Mouse (Mus musculus): ENCODE results near the gene Cpvl. TPM values are rescaled to one million over a fixed set of nuclear protein-coding genes. Genes with fewer than 3 reads are reported as not detected.

Gene Cpvl
- total RNA-seq, 1 experiment from 2014 or later: not detected

- no peak for ATAC-seq (replicated peaks in 1 of 2; ENCODE audit: insufficient read depth in 1 of 2, low FRiP score in 2 of 2, low TSS enrichment in 1 of 2, low read depth in 1 of 2, poor library complexity in 2 of 2, severe bottlenecking in 2 of 2)
Measured at GRCm38 (mm10) chr6:53909986-53910385, 68.5 kb downstream of the Cpvl start.

DNA sequence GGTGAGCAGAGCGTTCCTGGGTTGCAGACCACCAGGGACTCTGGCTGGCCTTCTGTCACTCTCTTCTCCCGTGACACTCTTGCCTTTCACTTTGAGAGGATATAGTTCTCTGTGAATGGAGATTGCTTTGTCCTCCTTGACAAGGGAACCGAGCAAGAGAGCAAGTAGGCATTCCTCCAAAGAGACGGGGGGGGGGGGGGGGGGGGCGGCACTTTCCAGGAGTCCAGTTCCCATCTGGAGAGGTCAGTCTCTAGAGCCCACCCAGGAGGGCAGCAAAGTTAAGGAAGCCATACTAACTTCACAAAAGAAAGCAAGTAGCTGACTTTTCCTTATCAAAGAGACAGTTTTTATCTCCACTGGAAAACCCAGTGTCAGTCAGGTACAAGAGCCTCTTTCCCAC, 69.0 kb downstream of the Cpvl start:
- ATAC-seq (replicated peaks in 1 of 2; ENCODE audit: insufficient read depth in 1 of 2, low FRiP score in 2 of 2, low TSS enrichment in 1 of 2, low read depth in 1 of 2, poor library complexity in 2 of 2, severe bottlenecking in 2 of 2): no peak

- no peak for ATAC-seq (replicated peaks in 1 of 2; ENCODE audit: insufficient read depth in 1 of 2, low FRiP score in 2 of 2, low TSS enrichment in 1 of 2, low read depth in 1 of 2, poor library complexity in 2 of 2, severe bottlenecking in 2 of 2)
Measured at GRCm38 (mm10) chr6:53906871-53907270, 71.6 kb downstream of the Cpvl start.

DNA sequence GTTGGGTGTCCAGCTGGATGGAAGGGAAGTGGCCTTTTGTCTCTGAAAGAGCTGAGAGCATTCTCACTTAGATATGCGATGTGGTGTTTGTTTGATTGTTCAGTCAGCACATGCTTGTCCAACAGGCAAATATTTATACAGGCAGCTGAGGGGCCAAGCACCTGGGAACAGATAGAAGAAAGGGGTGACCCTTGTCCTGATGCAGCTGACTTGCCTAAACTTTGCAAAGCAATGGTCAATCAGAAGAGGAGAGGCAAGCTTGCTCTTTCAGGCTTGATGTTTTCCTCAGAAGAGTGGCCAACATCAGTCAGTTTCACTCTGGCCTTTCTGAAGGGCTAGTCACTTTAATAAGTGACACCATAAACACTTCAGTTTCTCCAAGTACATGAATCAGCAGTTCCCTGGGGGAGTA, 72.4 kb downstream of the Cpvl start:
- no peak for ATAC-seq (replicated peaks in 1 of 2; ENCODE audit: insufficient read depth in 1 of 2, low FRiP score in 2 of 2, low TSS enrichment in 1 of 2, low read depth in 1 of 2, poor library complexity in 2 of 2, severe bottlenecking in 2 of 2)

GRCm38 (mm10) chr6:53905576-53905975, 72.9 kb downstream of the Cpvl start:
- no peak for ATAC-seq (replicated peaks in 1 of 2; ENCODE audit: insufficient read depth in 1 of 2, low FRiP score in 2 of 2, low TSS enrichment in 1 of 2, low read depth in 1 of 2, poor library complexity in 2 of 2, severe bottlenecking in 2 of 2)

GRCm38 (mm10) chr6:53904703-53905395, 73.6 kb downstream of the Cpvl start:
- no peak for ATAC-seq (replicated peaks in 1 of 2; ENCODE audit: insufficient read depth in 1 of 2, low FRiP score in 2 of 2, low TSS enrichment in 1 of 2, low read depth in 1 of 2, poor library complexity in 2 of 2, severe bottlenecking in 2 of 2)

DNA sequence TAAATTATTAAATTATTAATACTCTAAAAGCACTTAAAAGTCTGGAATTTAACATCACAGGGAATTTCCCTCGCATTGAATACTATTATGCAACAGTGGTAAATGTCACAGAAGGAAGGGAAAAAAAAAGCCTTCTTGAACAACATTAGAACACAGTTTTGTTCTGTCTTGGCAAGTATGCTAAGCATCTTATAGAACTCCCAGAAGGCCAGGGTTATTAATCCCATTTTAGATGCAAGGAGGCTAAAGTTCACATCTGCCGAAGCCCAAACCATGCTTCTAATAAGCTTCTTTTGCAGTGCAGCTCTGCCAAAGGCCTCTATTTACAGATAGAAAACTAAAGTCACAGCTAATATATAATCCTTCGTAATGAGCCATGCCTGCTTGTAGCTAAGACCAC, 74.3 kb downstream of the Cpvl start:
- ATAC-seq (replicated peaks in 1 of 2; ENCODE audit: insufficient read depth in 1 of 2, low FRiP score in 2 of 2, low TSS enrichment in 1 of 2, low read depth in 1 of 2, poor library complexity in 2 of 2, severe bottlenecking in 2 of 2): no peak

- ATAC-seq (replicated peaks in 1 of 2; ENCODE audit: insufficient read depth in 1 of 2, low FRiP score in 2 of 2, low TSS enrichment in 1 of 2, low read depth in 1 of 2, poor library complexity in 2 of 2, severe bottlenecking in 2 of 2): no peak
Measured at GRCm38 (mm10) chr6:53901741-53902140, 76.7 kb downstream of the Cpvl start.

DNA sequence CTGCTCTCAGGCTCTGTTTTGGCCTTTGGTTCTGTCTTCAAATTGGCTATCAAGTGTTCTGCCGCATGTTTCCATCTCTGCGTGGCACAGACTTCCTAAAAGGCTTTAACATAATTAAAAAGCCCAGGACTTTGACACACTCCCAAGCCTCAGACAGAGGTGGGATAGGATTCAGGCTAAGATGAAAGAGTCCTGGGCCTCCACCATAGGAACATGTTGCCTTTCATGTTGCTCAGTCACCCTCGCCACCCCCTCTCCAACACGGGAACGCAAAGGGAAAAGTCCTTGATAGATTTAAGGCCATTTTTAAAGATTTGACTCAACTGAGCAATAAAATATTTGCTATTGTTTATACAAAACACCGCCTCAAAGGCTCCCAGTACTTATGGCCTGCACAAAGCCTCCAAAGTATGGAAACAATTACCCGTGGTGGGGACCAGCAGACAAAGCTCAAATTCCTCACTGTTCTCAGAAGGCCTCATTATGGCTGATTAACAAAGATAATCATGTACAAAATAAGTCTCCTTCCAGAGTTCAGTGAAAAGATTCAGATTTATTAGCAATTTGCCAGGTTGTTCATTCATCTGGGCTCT, 80.5 kb downstream of the Cpvl start:
- no peak for ATAC-seq (replicated peaks in 1 of 2; ENCODE audit: insufficient read depth in 1 of 2, low FRiP score in 2 of 2, low TSS enrichment in 1 of 2, low read depth in 1 of 2, poor library complexity in 2 of 2, severe bottlenecking in 2 of 2)

- ATAC-seq (replicated peaks in 1 of 2; ENCODE audit: insufficient read depth in 1 of 2, low FRiP score in 2 of 2, low TSS enrichment in 1 of 2, low read depth in 1 of 2, poor library complexity in 2 of 2, severe bottlenecking in 2 of 2): no peak
Measured at GRCm38 (mm10) chr6:53897126-53897525, 81.3 kb downstream of the Cpvl start.

GRCm38 (mm10) chr6:53893731-53894130, 84.7 kb downstream of the Cpvl start:
- no peak for ATAC-seq (replicated peaks in 1 of 2; ENCODE audit: insufficient read depth in 1 of 2, low FRiP score in 2 of 2, low TSS enrichment in 1 of 2, low read depth in 1 of 2, poor library complexity in 2 of 2, severe bottlenecking in 2 of 2)

- ATAC-seq (replicated peaks in 1 of 2; ENCODE audit: insufficient read depth in 1 of 2, low FRiP score in 2 of 2, low TSS enrichment in 1 of 2, low read depth in 1 of 2, poor library complexity in 2 of 2, severe bottlenecking in 2 of 2): no peak
Measured at GRCm38 (mm10) chr6:53891109-53891508, 87.4 kb downstream of the Cpvl start.

- no peak for ATAC-seq (replicated peaks in 1 of 2; ENCODE audit: insufficient read depth in 1 of 2, low FRiP score in 2 of 2, low TSS enrichment in 1 of 2, low read depth in 1 of 2, poor library complexity in 2 of 2, severe bottlenecking in 2 of 2)
Measured at GRCm38 (mm10) chr6:53884931-53885330, 93.5 kb downstream of the Cpvl start.

DNA sequence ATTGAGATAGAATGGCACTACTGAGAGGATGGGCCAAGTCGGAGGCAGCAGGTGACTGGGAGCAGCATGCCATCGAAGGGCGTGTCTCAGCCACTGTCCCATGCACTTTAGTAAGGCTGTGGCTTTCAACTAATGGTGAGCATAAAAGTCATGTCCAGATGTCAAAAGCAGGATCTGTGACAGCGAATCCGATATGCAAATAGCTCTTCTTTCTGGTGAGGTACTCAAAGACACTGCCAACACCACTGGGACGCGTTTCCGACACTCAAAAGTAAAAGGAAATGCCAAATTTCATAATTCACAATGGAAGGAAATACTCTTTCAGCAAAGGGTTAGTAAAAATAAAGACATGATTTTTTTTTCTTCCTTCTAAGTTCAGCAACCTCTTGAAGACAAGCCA, 94.0 kb downstream of the Cpvl start:
- no peak for ATAC-seq (replicated peaks in 1 of 2; ENCODE audit: insufficient read depth in 1 of 2, low FRiP score in 2 of 2, low TSS enrichment in 1 of 2, low read depth in 1 of 2, poor library complexity in 2 of 2, severe bottlenecking in 2 of 2)

DNA sequence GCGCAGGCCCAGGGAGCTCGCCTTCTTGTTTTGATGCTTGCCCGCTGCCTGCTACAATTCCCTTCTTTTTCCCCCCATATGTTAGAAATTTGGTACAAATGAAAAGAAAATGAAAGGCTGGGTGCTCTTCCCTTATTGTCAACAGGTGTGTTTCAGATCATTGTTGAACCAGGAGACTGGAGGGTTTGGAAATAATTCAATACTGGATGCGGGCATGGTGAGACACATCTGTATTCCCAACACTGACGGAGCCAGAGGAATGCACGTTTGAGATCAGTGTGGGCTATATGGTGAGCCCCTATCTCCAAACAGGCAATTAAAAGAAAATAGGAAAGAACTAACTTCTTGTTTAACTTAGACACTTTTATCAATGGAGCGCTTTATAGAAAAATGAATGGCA, 95.1 kb downstream of the Cpvl start:
- no peak for ATAC-seq (replicated peaks in 1 of 2; ENCODE audit: insufficient read depth in 1 of 2, low FRiP score in 2 of 2, low TSS enrichment in 1 of 2, low read depth in 1 of 2, poor library complexity in 2 of 2, severe bottlenecking in 2 of 2)

DNA sequence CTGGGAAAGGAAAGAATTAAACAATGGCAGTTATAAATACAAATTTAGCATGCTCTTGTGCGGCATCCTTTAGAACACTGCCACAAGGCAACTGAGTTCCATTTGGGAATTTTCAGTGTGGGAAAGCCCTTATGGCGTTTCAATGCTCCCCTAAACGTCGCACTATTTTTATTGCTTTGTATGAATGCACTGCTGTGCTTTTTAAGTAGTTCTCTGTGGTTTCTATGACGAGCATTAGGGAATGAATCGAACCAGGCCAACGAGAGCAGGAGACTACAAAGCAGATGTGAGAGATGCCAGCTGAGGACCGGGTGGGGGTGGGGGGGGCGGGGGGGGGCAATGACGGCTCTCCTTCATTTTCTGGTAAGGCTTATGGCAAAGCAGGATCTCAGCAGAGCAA, 96.8 kb downstream of the Cpvl start:
- ATAC-seq (replicated peaks in 1 of 2; ENCODE audit: insufficient read depth in 1 of 2, low FRiP score in 2 of 2, low TSS enrichment in 1 of 2, low read depth in 1 of 2, poor library complexity in 2 of 2, severe bottlenecking in 2 of 2): no peak

GRCm38 (mm10) chr6:53881235-53881606, 97.2 kb downstream of the Cpvl start:
- no peak for ATAC-seq (replicated peaks in 1 of 2; ENCODE audit: insufficient read depth in 1 of 2, low FRiP score in 2 of 2, low TSS enrichment in 1 of 2, low read depth in 1 of 2, poor library complexity in 2 of 2, severe bottlenecking in 2 of 2)

DNA sequence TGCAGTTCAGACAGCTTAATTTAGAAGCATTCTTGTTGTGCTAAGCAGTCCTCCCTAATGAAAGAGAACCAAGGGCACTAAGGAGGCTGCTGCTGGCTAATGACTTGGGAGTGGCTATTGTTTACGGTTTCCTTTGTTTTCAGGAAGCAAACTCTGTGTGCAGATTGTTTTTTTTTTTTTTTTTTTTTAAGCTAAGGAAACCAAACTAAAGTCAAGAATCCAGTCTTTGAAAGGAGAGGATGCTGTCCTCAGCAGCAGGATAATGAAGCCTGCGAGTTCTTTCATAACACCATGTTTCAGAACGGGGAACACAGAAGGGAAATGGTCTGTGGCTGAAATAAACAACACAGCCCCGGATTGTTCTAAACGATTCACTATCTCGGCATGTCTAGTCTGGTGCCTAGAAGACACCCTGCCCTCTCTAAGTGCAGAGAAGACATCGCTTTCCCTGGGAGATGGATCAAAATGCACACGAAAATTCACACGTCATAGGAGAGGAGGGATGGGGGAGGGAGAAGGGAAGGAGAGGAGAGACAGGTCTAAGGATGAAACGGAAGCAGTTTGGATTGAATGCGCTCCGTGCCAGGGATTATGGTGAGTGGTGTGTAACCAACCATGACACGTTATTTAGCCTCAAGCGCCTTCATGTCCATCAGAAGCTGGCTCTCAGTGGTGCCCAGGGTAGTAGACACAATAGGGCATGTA, 97.8 kb downstream of the Cpvl start:
- no peak; a peak in 1 of 4 replicates for ATAC-seq (replicated peaks in 1 of 2; ENCODE audit: insufficient read depth in 1 of 2, low FRiP score in 2 of 2, low TSS enrichment in 1 of 2, low read depth in 1 of 2, poor library complexity in 2 of 2, severe bottlenecking in 2 of 2)

DNA sequence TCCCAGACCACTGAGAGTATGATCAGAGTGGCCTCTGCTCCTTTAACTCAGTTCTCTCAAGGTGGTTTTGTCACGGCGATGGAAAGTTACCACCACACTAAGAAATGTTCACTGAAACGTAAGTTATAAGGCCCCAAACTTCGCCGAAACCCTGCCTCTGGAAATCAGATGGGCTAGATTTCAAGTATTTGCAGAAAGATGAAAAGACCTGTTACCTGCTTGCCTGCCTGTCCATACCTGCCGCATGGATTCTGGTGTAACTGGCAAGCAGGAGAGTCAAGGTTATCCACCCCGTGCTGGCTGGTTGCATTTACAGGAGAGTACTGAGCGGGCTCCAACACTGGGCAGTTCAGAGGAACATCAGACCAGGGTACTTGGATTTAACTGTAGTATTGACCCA, 98.9 kb downstream of the Cpvl start:
- no peak for ATAC-seq (replicated peaks in 1 of 2; ENCODE audit: insufficient read depth in 1 of 2, low FRiP score in 2 of 2, low TSS enrichment in 1 of 2, low read depth in 1 of 2, poor library complexity in 2 of 2, severe bottlenecking in 2 of 2)
